Mouse (Mus musculus) intestine, embryonic 15.5 days (tissue): ENCODE measurements around the gene Cldn11. TPM values are rescaled to one million over a fixed set of nuclear protein-coding genes. Genes with fewer than 3 reads are reported as not detected.

Experiments
- ATAC-seq: fragments of 200-750 bp; cut with Nextera tagmentation; 2 replicates; pipeline ENCODE4 v1.8.0; 2017; ENCODE audit warnings: moderate TSS enrichment, moderate library complexity
- H3K27ac ChIP-seq: fragments of 300-500 bp; sonication (generic); 2 replicates; pipeline ENCODE4 v1.5.1; 2015; ENCODE audit warnings: mild to moderate bottlenecking, inconsistent platforms
- H3K27me3 ChIP-seq: fragments of 300-500 bp; sonication (generic); replicated peaks from 2 replicates; pipeline ENCODE4 v1.6.1; 2015; ENCODE audit warnings: inconsistent platforms
- H3K36me3 ChIP-seq: fragments of 300-500 bp; sonication (generic); 2 replicates; pipeline ENCODE4 v1.6.1; 2015; ENCODE audit warnings: inconsistent platforms
- H3K4me1 ChIP-seq: fragments of 300-500 bp; sonication (generic); replicated peaks from 2 replicates; pipeline ENCODE4 v1.6.1; 2015; ENCODE audit warnings: inconsistent platforms
- H3K4me2 ChIP-seq: fragments of 300-500 bp; sonication (generic); replicated peaks from 2 replicates; pipeline ENCODE4 v1.6.1; 2015; ENCODE audit warnings: mild to moderate bottlenecking, inconsistent platforms
- H3K4me3 ChIP-seq: fragments of 300-500 bp; sonication (generic); replicated peaks from 2 replicates; pipeline ENCODE4 v1.5.1; 2015; ENCODE audit warnings: inconsistent platforms
- H3K9ac ChIP-seq: fragments of 300-500 bp; sonication (generic); 2 replicates; pipeline ENCODE4 v1.6.1; 2015; ENCODE audit warnings: inconsistent platforms
- H3K9me3 ChIP-seq: fragments of 300-500 bp; sonication (generic); 2 replicates; pipeline ENCODE4 v1.6.1; 2016; ENCODE audit warnings: inconsistent platforms
- WGBS: fragments of 180-500 bp; shearing (Covaris S2); methylation state at CpG from one replicate; pipeline ENCODE4 v1.1.7; 2015; 5-methylcytosine and 5-hydroxymethylcytosine counted together
- polyA plus RNA-seq: library from polyadenylated mRNA; unstranded; fragments of >200 nt; fragmentation: Nextera tagmentation; extraction: Ambion mirVana; gene quantifications from 2 replicates; pipeline ENCODE4 v1.2.1, GENCODE M21; 2015

Cldn11 gene
- polyA plus RNA-seq = 4.9 and 7.3 TPM in 2 replicates

GRCm38 (mm10) chr3:31149706-31150105, at the start of gene Cldn11:
TSS of gene Cldn11 (plus strand) at chr3:31149920.
- ATAC-seq = peak; percentile 80
- H3K27me3 ChIP-seq = no peaks in the 10 kb centered on the region; the same call in 1 of the 2 replicates
- H3K27ac ChIP-seq = no peak within 1 kb of the TSS
- H3K9me3 ChIP-seq = no peaks in the 10 kb centered on the region
- peak within 1 kb of the TSS; percentile 34 for H3K4me3 ChIP-seq
- peaks cover 4% of the 10 kb centered on the region for H3K4me1 ChIP-seq
- peak within 1 kb of the TSS; percentile 12; the same call in 1 of the 2 replicates for H3K9ac ChIP-seq
- H3K36me3 ChIP-seq = no peaks in the 10 kb centered on the region
- peak within 1 kb of the TSS; percentile 85 for H3K4me2 ChIP-seq
- under 1% methylated on average over 33 of the region's 33 CpGs for WGBS

- ATAC-seq = no peak
- no peaks in the 10 kb centered on the region for H3K27me3 ChIP-seq
- H3K9ac ChIP-seq = no peak overlapping the region
- H3K4me1 ChIP-seq = peaks cover 12% of the 10 kb centered on the region
- no peak overlapping the region for H3K4me2 ChIP-seq
- no peaks in the 10 kb centered on the region for H3K36me3 ChIP-seq
- H3K4me3 ChIP-seq = no peak overlapping the region
- WGBS = 78% methylated on average over 5 of the region's 5 CpGs
- no peaks in the 10 kb centered on the region for H3K9me3 ChIP-seq
- no peak overlapping the region for H3K27ac ChIP-seq
Measured at GRCm38 (mm10) chr3:31100026-31100425, 49.7 kb upstream of the Cldn11 start.

- H3K4me2 ChIP-seq = no peak overlapping the region
- H3K36me3 ChIP-seq = no peaks in the 10 kb centered on the region
- no peaks in the 10 kb centered on the region for H3K27me3 ChIP-seq
- peaks cover 10% of the 10 kb centered on the region for H3K4me1 ChIP-seq
- H3K9me3 ChIP-seq = no peaks in the 10 kb centered on the region
- no peak overlapping the region for H3K9ac ChIP-seq
- no peak for ATAC-seq
- H3K4me3 ChIP-seq = no peak overlapping the region
- H3K27ac ChIP-seq = no peak overlapping the region
- WGBS = 91% methylated on average over 3 of the region's 3 CpGs
Measured at GRCm38 (mm10) chr3:31100802-31101201, 48.9 kb upstream of the Cldn11 start.

GRCm38 (mm10) chr3:31104936-31105335, 44.8 kb upstream of the Cldn11 start:
- Histone ChIP-seq H3K27ac (no peak overlapping the region), H3K4me1 (no peaks in the 10 kb centered on the region), H3K4me3 (no peak overlapping the region), H3K9ac (no peak overlapping the region), H3K27me3 (no peaks in the 10 kb centered on the region), H3K36me3 (no peaks in the 10 kb centered on the region), H3K9me3 (no peaks in the 10 kb centered on the region), H3K4me2 (no peak overlapping the region)
- WGBS = 70% methylated on average over 6 of the region's 6 CpGs
- no peak for ATAC-seq

- Histone ChIP-seq H3K4me3 (no peak overlapping the region), H3K36me3 (no peaks in the 10 kb centered on the region), H3K27ac (no peak overlapping the region), H3K9ac (no peak overlapping the region), H3K9me3 (no peaks in the 10 kb centered on the region), H3K4me2 (no peak overlapping the region), H3K4me1 (no peaks in the 10 kb centered on the region), H3K27me3 (no peaks in the 10 kb centered on the region)
- 85% methylated on average over 6 of the region's 6 CpGs for WGBS
- ATAC-seq = no peak
Measured at GRCm38 (mm10) chr3:31106597-31106996, 43.1 kb upstream of the Cldn11 start.

GRCm38 (mm10) chr3:31107674-31108073, 42.0 kb upstream of the Cldn11 start:
- H3K4me1 ChIP-seq = no peaks in the 10 kb centered on the region
- no peak overlapping the region for H3K4me3 ChIP-seq
- H3K36me3 ChIP-seq = no peaks in the 10 kb centered on the region
- H3K9ac ChIP-seq = no peak overlapping the region
- no peak for ATAC-seq
- H3K27ac ChIP-seq = no peak overlapping the region
- no peaks in the 10 kb centered on the region for H3K27me3 ChIP-seq
- H3K4me2 ChIP-seq = no peak overlapping the region
- H3K9me3 ChIP-seq = no peaks in the 10 kb centered on the region
- WGBS = 78% methylated on average over 4 of the region's 4 CpGs

- ATAC-seq = no peak; the same call in 1 of the 2 replicates
- Histone ChIP-seq H3K9me3 (no peaks in the 10 kb centered on the region), H3K36me3 (no peaks in the 10 kb centered on the region), H3K4me1 (no peaks in the 10 kb centered on the region), H3K4me2 (no peak overlapping the region), H3K4me3 (no peak overlapping the region), H3K27ac (no peak overlapping the region), H3K27me3 (no peaks in the 10 kb centered on the region), H3K9ac (no peak overlapping the region)
- 55% methylated on average over 3 of the region's 3 CpGs for WGBS
Measured at GRCm38 (mm10) chr3:31109108-31109507, 40.6 kb upstream of the Cldn11 start.

GRCm38 (mm10) chr3:31123098-31123497, 26.6 kb upstream of the Cldn11 start:
- no peak for ATAC-seq
- peaks cover 13% of the 10 kb centered on the region; the same call in 1 of the 2 replicates for H3K36me3 ChIP-seq
- H3K27ac ChIP-seq = no peak overlapping the region
- no peak overlapping the region for H3K9ac ChIP-seq
- H3K4me1 ChIP-seq = no peaks in the 10 kb centered on the region
- no peak overlapping the region for H3K4me3 ChIP-seq
- H3K9me3 ChIP-seq = no peaks in the 10 kb centered on the region
- no peak overlapping the region for H3K4me2 ChIP-seq
- 82% methylated on average over 4 of the region's 4 CpGs for WGBS
- no peaks in the 10 kb centered on the region for H3K27me3 ChIP-seq

GRCm38 (mm10) chr3:31126303-31126702, 23.4 kb upstream of the Cldn11 start:
- H3K9ac ChIP-seq = no peak overlapping the region
- H3K4me2 ChIP-seq = no peak overlapping the region
- no peaks in the 10 kb centered on the region for H3K27me3 ChIP-seq
- no peaks in the 10 kb centered on the region for H3K9me3 ChIP-seq
- ATAC-seq = no peak
- no peak overlapping the region for H3K4me3 ChIP-seq
- 56% methylated on average over 4 of the region's 4 CpGs for WGBS
- no peaks in the 10 kb centered on the region for H3K4me1 ChIP-seq
- 0 out of 2 replicates have a peak, but pooled peaks cover 5% of the 10 kb centered on the region for H3K36me3 ChIP-seq
- H3K27ac ChIP-seq = no peak overlapping the region

- no peaks in the 10 kb centered on the region for H3K27me3 ChIP-seq
- WGBS = 62% methylated on average over 3 of the region's 3 CpGs
- H3K4me2 ChIP-seq = no peak overlapping the region
- H3K9me3 ChIP-seq = no peaks in the 10 kb centered on the region
- H3K4me3 ChIP-seq = no peak overlapping the region
- 0 out of 2 replicates have a peak, but pooled peaks cover 5% of the 10 kb centered on the region for H3K36me3 ChIP-seq
- no peak overlapping the region for H3K9ac ChIP-seq
- H3K27ac ChIP-seq = no peak overlapping the region
- ATAC-seq = peak; percentile 32; the same call in 1 of the 2 replicates
- H3K4me1 ChIP-seq = no peaks in the 10 kb centered on the region
Measured at GRCm38 (mm10) chr3:31126848-31127247, 22.9 kb upstream of the Cldn11 start.

- peak; percentile 62 for ATAC-seq
- Histone ChIP-seq H3K4me3 (no peak overlapping the region), H3K27me3 (no peaks in the 10 kb centered on the region), H3K9me3 (no peaks in the 10 kb centered on the region), H3K4me1 (peaks cover 6% of the 10 kb centered on the region), H3K9ac (no peak overlapping the region), H3K36me3 (no peaks in the 10 kb centered on the region), H3K27ac (no peak overlapping the region), H3K4me2 (no peak overlapping the region)
- WGBS = 36% methylated on average over 4 of the region's 4 CpGs
Measured at GRCm38 (mm10) chr3:31129766-31130165, 20.0 kb upstream of the Cldn11 start.

GRCm38 (mm10) chr3:31133664-31134063, 16.1 kb upstream of the Cldn11 start:
- Histone ChIP-seq H3K4me2 (peak overlapping the region; percentile 9; the same call in 1 of the 2 replicates), H3K9me3 (no peaks in the 10 kb centered on the region), H3K36me3 (no peaks in the 10 kb centered on the region), H3K27me3 (no peaks in the 10 kb centered on the region), H3K4me1 (peaks cover 6% of the 10 kb centered on the region), H3K4me3 (no peak overlapping the region), H3K9ac (no peak overlapping the region; the same call in 1 of the 2 replicates), H3K27ac (no peak overlapping the region)
- 10% methylated on average over 5 of the region's 5 CpGs for WGBS
- ATAC-seq = peak; percentile 15; the same call in 1 of the 2 replicates

- H3K9me3 ChIP-seq = no peaks in the 10 kb centered on the region
- H3K36me3 ChIP-seq = no peaks in the 10 kb centered on the region
- peak overlapping the region; percentile 9; the same call in 1 of the 2 replicates for H3K4me2 ChIP-seq
- H3K4me1 ChIP-seq = peaks cover 6% of the 10 kb centered on the region
- no peak overlapping the region for H3K9ac ChIP-seq
- no peak overlapping the region for H3K27ac ChIP-seq
- H3K27me3 ChIP-seq = no peaks in the 10 kb centered on the region
- WGBS = 71% methylated on average over 8 of the region's 8 CpGs
- H3K4me3 ChIP-seq = no peak overlapping the region
- ATAC-seq = peak; percentile 87
Measured at GRCm38 (mm10) chr3:31134246-31134645, 15.5 kb upstream of the Cldn11 start.
